Mouse (Mus musculus) liver, embryonic 13.5 days (tissue): ENCODE measurements around the gene Cc2d2b. TPM values are rescaled to one million over a fixed set of nuclear protein-coding genes. Genes with fewer than 3 reads are reported as not detected.

Experiments
- ATAC-seq: fragments of 200-750 bp; cut with Nextera tagmentation; 2 replicates; pipeline ENCODE4 v1.8.0; 2017; ENCODE audit warnings: low read depth, mild to moderate bottlenecking, moderate number of reproducible peaks, moderate library complexity
- DNase-seq: peaks from one replicate; pipeline ENCODE4 v3.0.0; 2022
- H3K27ac ChIP-seq: fragments of 300-500 bp; sonication (generic); 2 replicates; pipeline ENCODE4 v1.5.1; 2015; ENCODE audit warnings: moderate library complexity, mild to moderate bottlenecking, inconsistent platforms
- H3K27me3 ChIP-seq: fragments of 300-500 bp; sonication (generic); 2 replicates; pipeline ENCODE4 v1.6.1; 2015; ENCODE audit warnings: mild to moderate bottlenecking, inconsistent platforms
- H3K36me3 ChIP-seq: fragments of 300-500 bp; sonication (generic); 2 replicates; pipeline ENCODE4 v1.6.1; 2015; ENCODE audit warnings: mild to moderate bottlenecking, inconsistent platforms
- H3K4me1 ChIP-seq: fragments of 300-500 bp; sonication (generic); replicated peaks from 2 replicates; pipeline ENCODE4 v1.6.1; 2015; ENCODE audit warnings: inconsistent platforms
- H3K4me2 ChIP-seq: fragments of 300-500 bp; sonication (generic); 2 replicates; pipeline ENCODE4 v1.6.1; 2015; ENCODE audit warnings: inconsistent platforms, mild to moderate bottlenecking, moderate library complexity
- H3K4me3 ChIP-seq: fragments of 300-500 bp; sonication (generic); replicated peaks from 2 replicates; pipeline ENCODE4 v1.5.1; 2015; ENCODE audit warnings: mild to moderate bottlenecking, inconsistent platforms
- H3K9ac ChIP-seq: fragments of 300-500 bp; sonication (generic); 2 replicates; pipeline ENCODE4 v1.6.1; 2015; ENCODE audit warnings: mild to moderate bottlenecking, inconsistent platforms
- H3K9me3 ChIP-seq: fragments of 300-500 bp; sonication (generic); replicated peaks from 2 replicates; pipeline ENCODE4 v1.6.1; 2016; ENCODE audit warnings: inconsistent platforms
- WGBS: fragments of 180-500 bp; shearing (Covaris S2); methylation state at CpG from one replicate; pipeline ENCODE4 v1.1.7; 2015; ENCODE audit not compliant: insufficient replicate concordance; 5-methylcytosine and 5-hydroxymethylcytosine counted together
- polyA plus RNA-seq: library from polyadenylated mRNA; unstranded; fragments of >200 nt; fragmentation: Nextera tagmentation; extraction: Ambion mirVana; gene quantifications from 2 replicates; pipeline ENCODE4 v1.2.1, GENCODE M21; 2015

Gene Cc2d2b
- polyA plus RNA-seq, 1 experiment from 2014 or later: 1.3 TPM

GRCm38 (mm10) chr19:40817901-40818532 lies 69.5 kb downstream of the Cc2d2b start:
- Histone ChIP-seq H3K36me3 (no peaks in the 10 kb centered on the region), H3K9ac (peak overlapping the region; percentile 6; the same call in 1 of the 2 replicates), H3K27ac (peak overlapping the region; percentile 81), H3K27me3 (no peaks in the 10 kb centered on the region), H3K4me3 (no peak overlapping the region), H3K9me3 (no peaks in the 10 kb centered on the region), H3K4me1 (peaks cover 53% of the 10 kb centered on the region), H3K4me2 (peak overlapping the region; percentile 51; the same call in 1 of the 2 replicates)
- DNase-seq: peak; percentile 27
- 28% methylated on average over 6 of the region's 6 CpGs for WGBS
- peak; percentile 49 for ATAC-seq

- peak overlapping the region; percentile 51 for H3K4me2 ChIP-seq
- H3K27me3 ChIP-seq: no peaks in the 10 kb centered on the region
- peak overlapping the region; percentile 81 for H3K27ac ChIP-seq
- 3% methylated on average over 7 of the region's 7 CpGs for WGBS
- peak; percentile 56 for DNase-seq
- no peaks in the 10 kb centered on the region for H3K9me3 ChIP-seq
- peak overlapping the region; percentile 50 for H3K9ac ChIP-seq
- 0 out of 2 replicates have a peak overlapping the region, but pooled peaks have one; percentile 14 for H3K4me3 ChIP-seq
- H3K4me1 ChIP-seq: peaks cover 47% of the 10 kb centered on the region
- peak; percentile 60 for ATAC-seq
- no peaks in the 10 kb centered on the region for H3K36me3 ChIP-seq
Measured at GRCm38 (mm10) chr19:40818764-40819163, 70.2 kb downstream of the Cc2d2b start.

- Histone ChIP-seq H3K9me3 (no peaks in the 10 kb centered on the region), H3K27ac (no peak overlapping the region), H3K9ac (no peak overlapping the region), H3K4me3 (no peak overlapping the region), H3K27me3 (0 out of 2 replicates have a peak, but pooled peaks cover 3% of the 10 kb centered on the region), H3K36me3 (no peaks in the 10 kb centered on the region), H3K4me1 (peaks cover 34% of the 10 kb centered on the region), H3K4me2 (no peak overlapping the region)
- ATAC-seq: no peak
- DNase-seq: no peak
- 57% methylated on average over 4 of the region's 4 CpGs for WGBS
Measured at GRCm38 (mm10) chr19:40821306-40821825, 72.8 kb downstream of the Cc2d2b start.

- no peaks in the 10 kb centered on the region for H3K9me3 ChIP-seq
- DNase-seq (no peak), ATAC-seq (no peak)
- peaks cover 12% of the 10 kb centered on the region for H3K4me1 ChIP-seq
- no peak overlapping the region for H3K4me3 ChIP-seq
- H3K9ac ChIP-seq: no peak overlapping the region
- no peaks in the 10 kb centered on the region for H3K36me3 ChIP-seq
- no peak overlapping the region for H3K4me2 ChIP-seq
- no peak overlapping the region for H3K27ac ChIP-seq
- 37% methylated on average over 5 of the region's 5 CpGs for WGBS
- H3K27me3 ChIP-seq: 0 out of 2 replicates have a peak, but pooled peaks cover 6% of the 10 kb centered on the region
Measured at GRCm38 (mm10) chr19:40825636-40826035, 77.1 kb downstream of the Cc2d2b start.

- Histone ChIP-seq H3K4me3 (no peak overlapping the region), H3K27me3 (0 out of 2 replicates have a peak, but pooled peaks cover 6% of the 10 kb centered on the region), H3K9me3 (no peaks in the 10 kb centered on the region), H3K4me2 (no peak overlapping the region), H3K9ac (no peak overlapping the region), H3K4me1 (peaks cover 12% of the 10 kb centered on the region), H3K36me3 (no peaks in the 10 kb centered on the region), H3K27ac (no peak overlapping the region)
- ATAC-seq (no peak), DNase-seq (no peak)
- 66% methylated on average over 7 of the region's 7 CpGs for WGBS
Measured at GRCm38 (mm10) chr19:40826735-40827134, 78.2 kb downstream of the Cc2d2b start.

GRCm38 (mm10) chr19:40830198-40830597 lies 81.6 kb downstream of the Cc2d2b start:
- Histone ChIP-seq H3K4me2 (peak overlapping the region; percentile 94), H3K4me3 (peak overlapping the region; percentile 93), H3K9me3 (no peaks in the 10 kb centered on the region), H3K36me3 (no peaks in the 10 kb centered on the region), H3K27ac (peak overlapping the region; percentile 66; the same call in 1 of the 2 replicates), H3K4me1 (peaks cover 44% of the 10 kb centered on the region), H3K9ac (peak overlapping the region; percentile 95), H3K27me3 (0 out of 2 replicates have a peak, but pooled peaks cover 6% of the 10 kb centered on the region)
- DNase-seq (no peak), ATAC-seq (no peak)
- WGBS: 36% methylated on average over 7 of the region's 7 CpGs

GRCm38 (mm10) chr19:40830703-40831415 lies 82.3 kb downstream of the Cc2d2b start, which contains the start of gene Ccnj:
Gene Ccnj (plus strand): TSS chr19:40831279.
- peaks cover 45% of the 10 kb centered on the region for H3K4me1 ChIP-seq
- DNase-seq (peak; percentile 89), ATAC-seq (peak; percentile 99)
- H3K27ac ChIP-seq: peak within 1 kb of the TSS; percentile 85
- 0 out of 2 replicates have a peak, but pooled peaks cover 3% of the 10 kb centered on the region for H3K27me3 ChIP-seq
- peak within 1 kb of the TSS; percentile 94 for H3K4me2 ChIP-seq
- no peaks in the 10 kb centered on the region for H3K9me3 ChIP-seq
- H3K4me3 ChIP-seq: peak within 1 kb of the TSS; percentile 93
- peak within 1 kb of the TSS; percentile 95 for H3K9ac ChIP-seq
- no peaks in the 10 kb centered on the region for H3K36me3 ChIP-seq
- under 1% methylated on average over 71 of the region's 71 CpGs for WGBS

GRCm38 (mm10) chr19:40831416-40832201 lies 83.1 kb downstream of the Cc2d2b start:
- Histone ChIP-seq H3K27me3 (0 out of 2 replicates have a peak, but pooled peaks cover 3% of the 10 kb centered on the region), H3K4me2 (peak overlapping the region; percentile 94), H3K27ac (peak overlapping the region; percentile 85), H3K4me1 (peaks cover 45% of the 10 kb centered on the region), H3K9me3 (no peaks in the 10 kb centered on the region), H3K9ac (peak overlapping the region; percentile 95), H3K4me3 (peak overlapping the region; percentile 93), H3K36me3 (peaks cover 2% of the 10 kb centered on the region)
- DNase-seq: peak; percentile 48
- peak; percentile 60 for ATAC-seq
- under 1% methylated on average over 66 of the region's 76 CpGs for WGBS

GRCm38 (mm10) chr19:40832361-40832760 lies 83.8 kb downstream of the Cc2d2b start:
- peak overlapping the region; percentile 94 for H3K4me2 ChIP-seq
- WGBS: 9% methylated on average over 5 of the region's 5 CpGs
- peak overlapping the region; percentile 85; the same call in 1 of the 2 replicates for H3K27ac ChIP-seq
- DNase-seq (no peak), ATAC-seq (no peak)
- H3K4me1 ChIP-seq: peaks cover 45% of the 10 kb centered on the region
- peaks cover 9% of the 10 kb centered on the region for H3K36me3 ChIP-seq
- no peaks in the 10 kb centered on the region for H3K9me3 ChIP-seq
- H3K9ac ChIP-seq: peak overlapping the region; percentile 95
- H3K4me3 ChIP-seq: peak overlapping the region; percentile 93
- H3K27me3 ChIP-seq: 0 out of 2 replicates have a peak, but pooled peaks cover 3% of the 10 kb centered on the region

- WGBS: 86% methylated on average over 6 of the region's 6 CpGs
- Histone ChIP-seq H3K4me3 (no peak overlapping the region), H3K9ac (no peak overlapping the region), H3K27me3 (no peaks in the 10 kb centered on the region), H3K4me2 (0 out of 2 replicates have a peak overlapping the region, but pooled peaks have one; percentile 10), H3K36me3 (peaks cover 27% of the 10 kb centered on the region), H3K9me3 (no peaks in the 10 kb centered on the region), H3K27ac (no peak overlapping the region), H3K4me1 (peaks cover 45% of the 10 kb centered on the region)
- no peak for DNase-seq
- ATAC-seq: no peak
Measured at GRCm38 (mm10) chr19:40834436-40834835, 85.9 kb downstream of the Cc2d2b start.
